Mouse (Mus musculus): Measurements from ENCODE around the gene Rsc1a1.

GRCm38 (mm10) chr4:141659739-141660138 is 25.7 kb downstream of the Rsc1a1 start:
- TF ChIP-seq GATA1 (IDR thresholded peaks at IDR 0.05; ENCODE audit: low read length) = no peak
- no peak for TF ChIP-seq TAL1 (IDR thresholded peaks at IDR 0.05; ENCODE audit: low read length)
